Mouse (Mus musculus) intestine, postnatal 0 days (tissue): ENCODE data around the gene Apip. TPM values are rescaled to one million over a fixed set of nuclear protein-coding genes. Genes with fewer than 3 reads are reported as not detected.

Source experiments
- ATAC-seq: fragments of 200-750 bp; cut with Nextera tagmentation; 2 replicates; pipeline ENCODE4 v1.8.0; 2017; ENCODE audit warnings: mild to moderate bottlenecking, moderate TSS enrichment, moderate library complexity
- H3K27ac ChIP-seq: fragments of 300-500 bp; sonication (generic); 2 replicates; pipeline ENCODE4 v1.5.1; 2014; ENCODE audit warnings: mild to moderate bottlenecking, low read depth, low read length, moderate library complexity
- H3K27me3 ChIP-seq: fragments of 300-500 bp; sonication (generic); replicated peaks from 2 replicates; pipeline ENCODE4 v1.6.1; 2014; ENCODE audit warnings: low read length, mixed read lengths; ENCODE audit not compliant: control insufficient read depth, insufficient read depth
- H3K36me3 ChIP-seq: fragments of 300-500 bp; sonication (generic); 2 replicates; pipeline ENCODE4 v1.6.1; 2014; ENCODE audit warnings: mild to moderate bottlenecking, moderate library complexity; ENCODE audit not compliant: control insufficient read depth, insufficient read depth
- H3K4me1 ChIP-seq: fragments of 300-500 bp; sonication (generic); replicated peaks from 2 replicates; pipeline ENCODE4 v1.6.1; 2014; ENCODE audit warnings: antibody characterized with exemption, low read length, mixed read lengths; ENCODE audit not compliant: control insufficient read depth, insufficient read depth
- H3K4me2 ChIP-seq: fragments of 300-500 bp; sonication (generic); replicated peaks from 2 replicates; pipeline ENCODE4 v1.6.1; 2014; ENCODE audit warnings: low read depth, mild to moderate bottlenecking, moderate library complexity
- H3K4me3 ChIP-seq: fragments of 300-500 bp; sonication (generic); 2 replicates; pipeline ENCODE4 v1.5.1; 2014; ENCODE audit warnings: low read depth, low read length
- H3K9ac ChIP-seq: fragments of 300-500 bp; sonication (generic); 2 replicates; pipeline ENCODE4 v1.6.1; 2014; ENCODE audit warnings: mild to moderate bottlenecking, low read depth, low read length
- H3K9me3 ChIP-seq: fragments of 300-500 bp; sonication (generic); 2 replicates; pipeline ENCODE4 v1.6.1; 2016; ENCODE audit warnings: mixed run types; ENCODE audit not compliant: control insufficient read depth
- CTCF ChIP-seq: sonication (generic); IDR thresholded peaks from 2 replicates; pipeline ENCODE4 v1.5.1; 2016; ENCODE audit warnings: low read depth, mild to moderate bottlenecking, control low read depth, antibody characterized with exemption, moderate library complexity
- WGBS: fragments of 180-500 bp; shearing (Covaris S2); extraction: QIAGEN DNeasy Blood & Tissue Kit; methylation state at CpG from one replicate; pipeline ENCODE4 v1.1.7; 2014; 5-methylcytosine and 5-hydroxymethylcytosine counted together
- polyA plus RNA-seq: library from polyadenylated mRNA; unstranded; fragments of >200 nt; fragmentation: Nextera tagmentation; extraction: Ambion mirVana; gene quantifications from 2 replicates; pipeline ENCODE4 v1.2.1, GENCODE M21; 2015

Gene Apip
- polyA plus RNA-seq, 1 experiment from 2014 or later: 28.8 TPM

- Histone ChIP-seq H3K9ac (no peak overlapping the region), H3K4me3 (no peak overlapping the region), H3K4me1 (no peaks in the 10 kb centered on the region), H3K9me3 (no peaks in the 10 kb centered on the region), H3K27me3 (no peaks in the 10 kb centered on the region), H3K36me3 (no peaks in the 10 kb centered on the region), H3K27ac (no peak overlapping the region), H3K4me2 (no peak overlapping the region)
- TF ChIP-seq CTCF: no peak
- 82% methylated on average over 3 of the region's 3 CpGs for WGBS
- no peak for ATAC-seq
Observed at GRCm38 (mm10) chr2:103058266-103058665, 15.2 kb upstream of the Apip start.

DNA sequence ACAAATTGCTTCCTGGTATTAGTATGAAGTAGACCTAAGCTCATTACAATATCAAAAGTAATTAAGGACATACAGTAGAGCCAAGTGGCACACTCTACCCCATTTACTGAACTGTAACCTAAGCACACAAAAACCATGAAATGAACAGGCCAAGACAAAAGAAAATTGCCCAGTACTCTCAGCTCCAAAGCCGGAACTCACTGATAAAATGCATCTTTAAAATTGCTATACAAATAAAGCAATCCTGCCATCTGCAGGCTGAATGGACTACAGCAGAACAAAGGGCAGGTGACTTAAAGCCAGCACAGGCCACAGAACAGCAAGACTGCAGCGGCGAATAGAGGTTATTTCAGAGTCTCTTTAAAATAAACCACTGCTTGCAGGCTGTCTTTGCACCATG, 10.6 kb upstream of the Apip start:
- H3K27me3 ChIP-seq: no peaks in the 10 kb centered on the region
- no peaks in the 10 kb centered on the region for H3K36me3 ChIP-seq
- no peaks in the 10 kb centered on the region for H3K4me1 ChIP-seq
- WGBS: 9% methylated on average over 3 of the region's 3 CpGs
- peak; percentile 82 for TF ChIP-seq CTCF
- H3K9ac ChIP-seq: no peak overlapping the region
- no peak overlapping the region for H3K4me2 ChIP-seq
- no peak overlapping the region for H3K4me3 ChIP-seq
- H3K9me3 ChIP-seq: no peaks in the 10 kb centered on the region
- H3K27ac ChIP-seq: no peak overlapping the region
- ATAC-seq: no peak

GRCm38 (mm10) chr2:103066683-103067551, 6.6 kb upstream of the Apip start:
- H3K9ac ChIP-seq: no peak overlapping the region
- WGBS: 78% methylated on average over 8 of the region's 8 CpGs
- no peak for ATAC-seq

DNA sequence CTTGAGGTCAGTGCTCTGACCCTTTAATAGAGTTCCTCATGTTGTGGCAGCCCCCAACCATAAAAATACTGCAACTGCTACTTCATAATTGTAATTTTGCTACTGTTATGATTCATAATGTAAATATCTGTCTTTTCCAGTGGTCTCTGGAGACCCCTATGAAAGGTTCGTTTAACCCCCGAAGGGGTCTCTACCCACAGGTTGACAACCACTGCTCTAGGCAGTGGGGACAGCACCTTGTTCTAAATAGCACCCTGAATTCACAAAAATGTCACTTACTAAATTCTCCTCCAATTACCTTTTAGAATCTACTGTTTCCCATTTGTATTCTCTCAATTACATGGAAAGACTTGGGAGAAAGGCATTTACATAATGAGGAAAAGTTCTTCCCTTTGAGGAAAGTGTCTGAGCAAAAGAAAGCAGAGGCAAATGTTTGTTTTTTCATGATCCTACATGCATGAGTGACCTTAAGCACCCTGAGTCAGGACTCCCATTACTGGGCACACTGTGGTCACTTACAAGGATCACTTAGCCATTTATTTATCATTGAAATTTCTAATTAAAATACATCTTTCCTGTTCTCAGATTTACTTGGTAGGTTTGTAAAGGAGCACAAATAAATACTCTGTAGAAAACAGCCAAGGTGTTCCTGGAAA, 5.8 kb upstream of the Apip start:
- Histone ChIP-seq H3K36me3 (no peaks in the 10 kb centered on the region), H3K4me3 (no peak overlapping the region), H3K4me1 (no peaks in the 10 kb centered on the region), H3K27ac (no peak overlapping the region), H3K9me3 (no peaks in the 10 kb centered on the region), H3K4me2 (no peak overlapping the region), H3K27me3 (no peaks in the 10 kb centered on the region), H3K9ac (no peak overlapping the region)
- no peak for ATAC-seq
- WGBS: 89% methylated on average over 2 of the region's 2 CpGs
- TF ChIP-seq CTCF: no peak

More at GRCm38 (mm10) chr2:103066683-103067551, 6.6 kb upstream of the Apip start:
- Histone ChIP-seq H3K4me3 (no peak overlapping the region), H3K4me2 (no peak overlapping the region), H3K9me3 (no peaks in the 10 kb centered on the region), H3K27ac (no peak overlapping the region), H3K36me3 (no peaks in the 10 kb centered on the region), H3K4me1 (no peaks in the 10 kb centered on the region), H3K27me3 (no peaks in the 10 kb centered on the region)
- TF ChIP-seq CTCF: no peak

GRCm38 (mm10) chr2:103068602-103069001, 4.9 kb upstream of the Apip start:
- 75% methylated on average over 1 of the region's 1 CpGs for WGBS
- H3K36me3 ChIP-seq: no peaks in the 10 kb centered on the region
- no peaks in the 10 kb centered on the region for H3K4me1 ChIP-seq
- no peak overlapping the region for H3K27ac ChIP-seq
- H3K9me3 ChIP-seq: no peaks in the 10 kb centered on the region
- no peak overlapping the region for H3K4me3 ChIP-seq
- no peak overlapping the region for H3K4me2 ChIP-seq
- no peak for ATAC-seq
- no peaks in the 10 kb centered on the region for H3K27me3 ChIP-seq
- no peak overlapping the region for H3K9ac ChIP-seq
- no peak for TF ChIP-seq CTCF

DNA sequence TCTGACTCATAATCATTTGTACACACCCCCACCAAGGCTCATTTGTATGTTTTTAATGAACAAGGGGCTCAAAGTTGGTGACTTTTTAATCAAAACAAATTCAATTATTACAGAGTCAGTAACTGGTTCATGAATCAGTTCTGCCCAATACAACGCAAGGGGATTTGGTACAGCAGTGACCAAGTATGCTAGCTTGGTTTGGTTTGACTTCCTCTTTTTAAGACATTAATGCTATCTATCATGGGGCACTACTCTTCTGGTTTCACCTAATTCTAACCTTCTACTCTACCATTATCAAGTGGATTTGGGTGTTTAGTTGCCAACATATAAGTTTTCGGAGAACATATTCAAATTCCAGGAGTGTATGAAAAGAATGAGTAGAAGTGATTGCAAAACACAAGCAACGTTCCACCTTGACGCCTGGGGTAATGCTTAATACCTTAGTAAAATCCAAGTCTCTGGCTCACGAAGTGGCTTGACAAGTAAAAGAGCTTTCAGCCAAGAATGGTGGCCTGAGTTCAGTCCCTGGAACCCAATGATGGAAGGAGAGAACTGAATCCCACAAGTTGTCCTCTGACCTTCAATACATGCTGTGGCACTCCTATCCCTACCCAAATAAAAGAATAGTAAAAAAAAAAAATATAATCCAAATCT, 3.6 kb upstream of the Apip start:
- no peaks in the 10 kb centered on the region for H3K27me3 ChIP-seq
- no peak overlapping the region for H3K27ac ChIP-seq
- no peaks in the 10 kb centered on the region for H3K9me3 ChIP-seq
- H3K4me1 ChIP-seq: no peaks in the 10 kb centered on the region
- no peak for ATAC-seq
- H3K4me2 ChIP-seq: no peak overlapping the region
- no peak overlapping the region for H3K9ac ChIP-seq
- H3K36me3 ChIP-seq: no peaks in the 10 kb centered on the region
- TF ChIP-seq CTCF: no peak
- WGBS: 93% methylated on average over 5 of the region's 5 CpGs
- H3K4me3 ChIP-seq: no peak overlapping the region
